Comparison of ENCODE assay signal across 8 mouse cellular contexts in genomic region chr11:75655621-75656545, GRCm38 (mm10). TPM values are rescaled to one million over a fixed set of nuclear protein-coding genes. Genes with fewer than 3 reads are reported as not detected.
DNase-seq lines count a peak whose midpoint lies in the region; ATAC-seq and TF ChIP-seq lines count a peak whose summit lies in the region.

No protein-coding gene starts in this region.

- peak; percentile 80 for DNase-seq in CD4-positive helper T cell, adult 2 months (ENCODE audit: low read depth, low spot score)
- DNase-seq in adrenal gland, postnatal 25 days: peak; percentile 78
- peak; percentile 74 for DNase-seq in kidney, postnatal 0 days (ENCODE audit: low spot score)
- DNase-seq in ovary, postnatal 10 days (ENCODE audit: low spot score): peak; percentile 72
- peak; percentile 54 for DNase-seq in thymus, postnatal 0 days (ENCODE audit: low spot score)

- H3K4me2 ChIP-seq in heart, embryonic 14.5 days (ENCODE audit: low read length): peak overlapping the region; percentile 85
- H3K4me2 ChIP-seq in kidney, postnatal 0 days (ENCODE audit: low read length): peak overlapping the region; percentile 93
- H3K4me2 ChIP-seq in lung, embryonic 15.5 days: peak overlapping the region; percentile 90

- H3K36me3 ChIP-seq in heart, embryonic 14.5 days (ENCODE audit: control insufficient read depth, insufficient read depth, low read length): peaks cover 39% of the 10 kb centered on the region
- peaks cover 26% of the 10 kb centered on the region for H3K36me3 ChIP-seq in kidney, postnatal 0 days (ENCODE audit: insufficient read depth, low read length)
- peaks cover 28% of the 10 kb centered on the region for H3K36me3 ChIP-seq in lung, embryonic 15.5 days

- TF ChIP-seq POLR2A in embryonic fibroblast, embryonic 13.5 days (IDR thresholded peaks at IDR 0.05; ENCODE audit: low read depth, low read length): peak; percentile 56

- H3K9ac ChIP-seq in heart, embryonic 14.5 days (ENCODE audit: low read length): peak overlapping the region; percentile 92
- H3K9ac ChIP-seq in kidney, postnatal 0 days (ENCODE audit: low read depth, low read length): peak overlapping the region; percentile 80
- H3K9ac ChIP-seq in lung, embryonic 15.5 days: peak overlapping the region; percentile 74

- H3K4me1 ChIP-seq in embryonic fibroblast, embryonic 13.5 days (ENCODE audit: control insufficient read depth, insufficient read depth, low read length): peaks cover 11% of the 10 kb centered on the region
- peaks cover 35 to 49% of the 10 kb centered on the region in 2 experiments for H3K4me1 ChIP-seq in heart, embryonic 14.5 days (ENCODE audit: control insufficient read depth in 2 of 2, insufficient read depth in 2 of 2, low read length in 2 of 2)
- H3K4me1 ChIP-seq in kidney, postnatal 0 days (replicated peaks; ENCODE audit: insufficient read depth, low read length): peaks cover 23% of the 10 kb centered on the region
- H3K4me1 ChIP-seq in lung, embryonic 15.5 days: peaks cover 51% of the 10 kb centered on the region

- H3K27me3 ChIP-seq in heart, embryonic 14.5 days (ENCODE audit: control insufficient read depth, insufficient read depth, low read length): no peaks in the 10 kb centered on the region
- no peaks in the 10 kb centered on the region for H3K27me3 ChIP-seq in kidney, postnatal 0 days (ENCODE audit: insufficient read depth, low read length)
- H3K27me3 ChIP-seq in lung, embryonic 15.5 days: no peaks in the 10 kb centered on the region

- no peak for TF ChIP-seq CTCF in embryonic fibroblast, embryonic 13.5 days (IDR thresholded peaks at IDR 0.05; ENCODE audit: borderline replicate concordance, insufficient read depth, low read length)
- TF ChIP-seq CTCF in kidney, postnatal 0 days (IDR thresholded peaks at IDR 0.05; ENCODE audit: low read depth): no peak

- H3K9me3 ChIP-seq in heart, embryonic 14.5 days (ENCODE audit: control insufficient read depth, low read length): no peaks in the 10 kb centered on the region
- H3K9me3 ChIP-seq in kidney, postnatal 0 days (replicated peaks; ENCODE audit: low read length): no peaks in the 10 kb centered on the region
- H3K9me3 ChIP-seq in lung, embryonic 15.5 days: no peaks in the 10 kb centered on the region

- H3K27ac ChIP-seq in embryonic fibroblast, embryonic 13.5 days (ENCODE audit: insufficient read depth, low read length): peak overlapping the region; percentile 93
- peak overlapping the region; percentile 87 to 90 for H3K27ac ChIP-seq in heart, embryonic 14.5 days (replicated peaks in 1 of 2; ENCODE audit: control insufficient read depth in 1 of 2, insufficient read depth in 1 of 2, low read depth in 2 of 2, low read length in 2 of 2)
- H3K27ac ChIP-seq in kidney, postnatal 0 days: peak overlapping the region; percentile 97
- peak overlapping the region; percentile 93 for H3K27ac ChIP-seq in lung, embryonic 15.5 days

- peak; percentile 64 for ATAC-seq in heart, embryonic 14.5 days (ENCODE audit: insufficient number of reproducible peaks, insufficient read depth, low FRiP score, low read depth)
- peak; percentile 19; the same call in 1 of the 2 replicates for ATAC-seq in kidney, postnatal 0 days (replicated peaks; ENCODE audit: low FRiP score, low read depth)
- peak; percentile 51 for ATAC-seq in lung, embryonic 15.5 days (ENCODE audit: borderline replicate concordance, extremely low read depth, low FRiP score, low TSS enrichment)

- WGBS in heart, embryonic 14.5 days: under 1% methylated on average over 72 of the region's 78 CpGs
- under 1% methylated on average over 78 of the region's 78 CpGs for WGBS in kidney, postnatal 0 days
- under 1% methylated on average over 76 of the region's 78 CpGs for WGBS in lung, embryonic 15.5 days

- H3K4me3 ChIP-seq in embryonic fibroblast, embryonic 13.5 days (ENCODE audit: insufficient read depth, low read length): peak overlapping the region; percentile 69
- H3K4me3 ChIP-seq in heart, embryonic 14.5 days (ENCODE audit: control insufficient read depth in 1 of 2, insufficient read depth in 1 of 2, low read depth in 1 of 2, low read length in 2 of 2): peak overlapping the region; percentile 46 to 83
- H3K4me3 ChIP-seq in kidney, postnatal 0 days (replicated peaks; ENCODE audit: low read depth, low read length): peak overlapping the region; percentile 66
- peak overlapping the region; percentile 74 for H3K4me3 ChIP-seq in lung, embryonic 15.5 days

RNA-seq across cellular contexts. Expression of gene Myo1c, which starts 5.6 kb away (rescaled TPM):
- 157 and 166 TPM in 2 replicates for total RNA-seq in adrenal gland, postnatal 25 days (2021)
- polyA plus RNA-seq in embryonic fibroblast, embryonic 13.5 days (2011; ENCODE audit: insufficient read length, low read depth, missing spikeins): 169 and 247 TPM in 2 replicates
- 47.5 and 49.6 TPM in 2 replicates for polyA plus RNA-seq in heart, embryonic 14.5 days (2014; fragmentation: Nextera tagmentation; extraction: Ambion mirVana)
- 55.3 and 60.8 TPM in 2 replicates for polyA plus RNA-seq in kidney, postnatal 0 days (2015; fragmentation: Nextera tagmentation; extraction: Ambion mirVana)
- 71.2 and 78.8 TPM in 2 replicates for polyA plus RNA-seq in lung, embryonic 15.5 days (2015; fragmentation: Nextera tagmentation; extraction: Ambion mirVana)
- 16.1 and 19.0 TPM in 2 replicates for polyA plus RNA-seq in thymus, postnatal 0 days (2015; fragmentation: Nextera tagmentation; extraction: Ambion mirVana)

RNA-seq across cellular contexts. Expression of gene Crk, which starts 23.2 kb away (rescaled TPM):
- 112 and 117 TPM in 2 replicates for total RNA-seq in adrenal gland, postnatal 25 days (2021)
- polyA plus RNA-seq in embryonic fibroblast, embryonic 13.5 days (2011; ENCODE audit: insufficient read length, low read depth, missing spikeins): 133 TPM in 2 replicates
- 86.0 and 88.2 TPM in 2 replicates for polyA plus RNA-seq in heart, embryonic 14.5 days (2014; fragmentation: Nextera tagmentation; extraction: Ambion mirVana)
- 106 and 112 TPM in 2 replicates for polyA plus RNA-seq in kidney, postnatal 0 days (2015; fragmentation: Nextera tagmentation; extraction: Ambion mirVana)
- polyA plus RNA-seq in lung, embryonic 15.5 days (2015; fragmentation: Nextera tagmentation; extraction: Ambion mirVana): 113 and 118 TPM in 2 replicates
- polyA plus RNA-seq in thymus, postnatal 0 days (2015; fragmentation: Nextera tagmentation; extraction: Ambion mirVana): 58.0 and 64.6 TPM in 2 replicates

RNA-seq across cellular contexts. Expression of gene Inpp5k, which starts 25.1 kb away (rescaled TPM):
- 40.6 and 61.6 TPM in 2 replicates for total RNA-seq in adrenal gland, postnatal 25 days (2021)
- polyA plus RNA-seq in embryonic fibroblast, embryonic 13.5 days (2011; ENCODE audit: insufficient read length, low read depth, missing spikeins): 15.2 and 17.8 TPM in 2 replicates
- 29.4 and 30.7 TPM in 2 replicates for polyA plus RNA-seq in heart, embryonic 14.5 days (2014; fragmentation: Nextera tagmentation; extraction: Ambion mirVana)
- polyA plus RNA-seq in kidney, postnatal 0 days (2015; fragmentation: Nextera tagmentation; extraction: Ambion mirVana): 35.9 and 38.6 TPM in 2 replicates
- polyA plus RNA-seq in lung, embryonic 15.5 days (2015; fragmentation: Nextera tagmentation; extraction: Ambion mirVana): 26.0 TPM in 2 replicates
- 56.9 and 63.9 TPM in 2 replicates for polyA plus RNA-seq in thymus, postnatal 0 days (2015; fragmentation: Nextera tagmentation; extraction: Ambion mirVana)

Comparison
In these comparisons a context has a peak if more than half of its experiments do, and no peak if none do; other contexts are left out.
1. Peak in every context shown above with its lines: DNase-seq, ATAC-seq, H3K4me3 ChIP-seq and H3K27ac ChIP-seq.